Mouse (Mus musculus): Measurements from ENCODE around the gene Npm1. TPM values are rescaled to one million over a fixed set of nuclear protein-coding genes. Genes with fewer than 3 reads are reported as not detected.

The Npm1 gene
- polyA plus RNA-seq, 1 experiment from 2014 or later: 962 TPM

DNA sequence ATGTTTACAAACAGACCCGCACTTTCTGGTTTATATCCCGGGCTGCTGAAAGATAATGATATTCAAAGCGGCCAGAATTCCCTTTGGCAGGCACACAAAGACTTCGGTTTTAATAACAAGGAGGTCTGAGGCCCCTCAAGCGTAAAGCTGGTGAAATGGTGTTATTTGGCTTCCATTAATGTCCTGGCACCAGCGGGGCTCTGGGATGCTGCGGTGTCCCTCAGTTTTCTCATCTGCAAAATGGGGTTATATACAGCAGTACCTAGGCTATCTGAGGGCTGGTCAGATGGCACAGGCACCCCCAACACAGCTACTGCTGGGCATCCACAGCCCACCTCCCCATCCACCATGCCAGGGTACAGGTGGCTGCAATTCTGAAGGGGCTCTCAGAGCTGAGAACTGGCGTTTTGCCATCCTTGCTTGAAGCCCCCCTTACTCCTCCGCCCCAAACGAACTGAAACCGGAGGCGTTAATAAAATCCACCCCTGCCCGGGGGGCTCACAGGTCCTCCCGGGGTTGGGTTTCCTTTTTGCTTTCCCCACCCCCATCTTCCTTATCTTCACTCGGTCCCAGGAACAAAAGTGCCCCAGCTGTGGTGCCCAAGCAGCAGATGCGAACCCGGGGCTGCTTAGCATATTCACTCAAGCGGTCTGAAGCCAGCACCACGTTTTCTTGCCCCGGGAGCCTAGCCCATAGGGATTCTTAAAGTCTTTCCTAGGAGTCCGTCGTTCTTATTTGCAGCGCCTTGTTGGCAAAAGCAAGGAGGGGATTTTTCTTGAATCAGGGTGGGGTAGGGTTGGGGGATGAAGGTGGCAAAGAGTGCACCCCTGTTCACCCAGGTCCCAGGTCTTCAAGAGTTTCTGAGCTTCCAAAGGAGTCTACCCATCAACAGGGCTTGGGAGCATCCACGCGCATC, 32.8 kb upstream of the Npm1 start:
- Histone ChIP-seq H3K27me3 (ENCODE audit: control insufficient read depth, insufficient read depth, low read length) (peaks cover 84% of the 10 kb centered on the region), H3K4me1 (replicated peaks; ENCODE audit: control insufficient read depth, insufficient read depth, low read length) (peaks cover 8% of the 10 kb centered on the region), H3K27ac (ENCODE audit: low read depth, low read length) (no peak overlapping the region), H3K9ac (ENCODE audit: low read depth, low read length) (no peak overlapping the region), H3K4me2 (replicated peaks; ENCODE audit: low read depth, low read length) (no peak overlapping the region), H3K4me3 (ENCODE audit: low read depth, low read length) (no peak overlapping the region), H3K36me3 (ENCODE audit: control insufficient read depth, insufficient read depth, low read length) (no peaks in the 10 kb centered on the region), H3K9me3 (ENCODE audit: control insufficient read depth, low read length) (no peaks in the 10 kb centered on the region)
- ATAC-seq (ENCODE audit: low FRiP score) (peak; percentile 39; the same call in 1 of the 2 replicates), DNase-seq (ENCODE audit: low spot score) (peak; percentile 58)
- WGBS: 3% methylated on average over 25 of the region's 25 CpGs

DNA sequence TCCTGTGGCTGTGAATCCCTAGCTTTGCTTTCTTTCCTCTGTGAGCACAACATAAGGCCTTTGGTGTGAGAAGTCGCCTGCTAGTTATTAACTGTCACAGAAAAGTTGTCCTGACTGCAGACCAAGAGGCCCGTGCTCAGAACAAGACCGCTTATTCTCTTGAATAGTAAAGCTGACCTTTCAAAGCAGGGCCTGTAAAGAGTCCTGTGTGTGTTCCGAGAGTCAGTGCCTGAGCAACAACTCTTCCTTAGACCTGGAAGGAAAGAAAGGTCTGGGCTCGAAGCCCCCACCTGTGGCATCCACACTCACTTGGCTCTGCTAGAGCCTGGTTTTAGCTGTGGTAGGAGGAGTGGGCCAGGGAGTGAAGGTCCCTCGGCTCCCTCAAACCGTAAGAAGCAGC, 32.1 kb upstream of the Npm1 start:
- peak; percentile 38 for DNase-seq (ENCODE audit: low spot score)
- WGBS: 14% methylated on average over 7 of the region's 7 CpGs
- Histone ChIP-seq H3K9me3 (ENCODE audit: control insufficient read depth, low read length) (no peaks in the 10 kb centered on the region), H3K4me2 (replicated peaks; ENCODE audit: low read depth, low read length) (no peak overlapping the region), H3K4me1 (replicated peaks; ENCODE audit: control insufficient read depth, insufficient read depth, low read length) (peaks cover 1% of the 10 kb centered on the region), H3K36me3 (ENCODE audit: control insufficient read depth, insufficient read depth, low read length) (no peaks in the 10 kb centered on the region), H3K9ac (ENCODE audit: low read depth, low read length) (no peak overlapping the region), H3K4me3 (ENCODE audit: low read depth, low read length) (no peak overlapping the region), H3K27me3 (ENCODE audit: control insufficient read depth, insufficient read depth, low read length) (peaks cover 78% of the 10 kb centered on the region), H3K27ac (ENCODE audit: low read depth, low read length) (no peak overlapping the region)
- ATAC-seq (ENCODE audit: low FRiP score): no peak

DNA sequence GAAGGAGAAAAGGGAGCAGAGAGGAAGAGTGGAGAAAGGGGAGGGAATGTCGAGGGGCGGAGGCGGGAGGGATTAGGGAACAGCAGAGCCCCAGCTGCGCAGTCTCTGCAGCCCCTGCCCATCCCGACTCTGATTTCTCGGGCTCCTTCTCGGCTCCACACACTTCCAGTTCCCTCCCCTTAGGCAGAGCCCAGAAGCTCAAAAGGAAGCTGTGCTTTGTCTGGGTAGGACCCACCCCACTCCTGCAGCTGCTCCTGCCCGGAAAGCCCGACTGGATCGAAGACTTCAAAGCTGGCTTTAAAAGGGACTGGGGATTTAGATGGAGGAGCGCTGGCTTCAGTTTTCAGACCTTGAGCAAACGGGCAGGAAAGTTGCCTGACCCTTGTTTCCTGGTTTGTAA, 30.7 kb upstream of the Npm1 start:
- Histone ChIP-seq H3K4me3 (ENCODE audit: low read depth, low read length) (no peak overlapping the region), H3K9me3 (ENCODE audit: control insufficient read depth, low read length) (no peaks in the 10 kb centered on the region), H3K27ac (ENCODE audit: low read depth, low read length) (no peak overlapping the region), H3K27me3 (ENCODE audit: control insufficient read depth, insufficient read depth, low read length) (peaks cover 66% of the 10 kb centered on the region), H3K9ac (ENCODE audit: low read depth, low read length) (no peak overlapping the region), H3K36me3 (ENCODE audit: control insufficient read depth, insufficient read depth, low read length) (no peaks in the 10 kb centered on the region), H3K4me1 (replicated peaks; ENCODE audit: control insufficient read depth, insufficient read depth, low read length) (no peaks in the 10 kb centered on the region; the same call in 1 of the 2 replicates), H3K4me2 (replicated peaks; ENCODE audit: low read depth, low read length) (no peak overlapping the region)
- DNase-seq (ENCODE audit: low spot score) (peak; percentile 54), ATAC-seq (ENCODE audit: low FRiP score) (peak; percentile 41; the same call in 1 of the 2 replicates)
- 4% methylated on average over 12 of the region's 12 CpGs for WGBS

DNA sequence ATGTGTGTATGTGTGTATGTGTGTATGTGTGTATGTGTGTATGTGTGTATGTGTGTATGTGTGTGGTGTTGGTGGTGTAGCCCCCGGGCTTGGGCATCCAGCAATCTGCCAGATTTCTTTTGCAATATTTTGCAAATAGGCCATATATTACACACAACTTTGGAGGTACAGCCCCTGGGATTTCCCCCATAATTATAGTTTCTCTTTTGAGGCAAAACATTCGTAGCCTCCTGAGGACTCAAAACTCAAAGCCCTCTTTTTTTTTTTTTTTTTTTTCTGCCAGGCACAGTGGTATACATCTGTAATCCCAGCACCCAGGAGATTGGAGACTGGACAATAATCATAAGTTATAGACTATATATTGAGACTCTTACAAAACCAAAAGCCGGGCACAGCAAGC, 18.8 kb upstream of the Npm1 start:
- Histone ChIP-seq H3K36me3 (ENCODE audit: control insufficient read depth, insufficient read depth, low read length) (no peaks in the 10 kb centered on the region), H3K9ac (ENCODE audit: low read depth, low read length) (no peak overlapping the region), H3K27ac (ENCODE audit: low read depth, low read length) (no peak overlapping the region), H3K27me3 (ENCODE audit: control insufficient read depth, insufficient read depth, low read length) (peaks cover 5% of the 10 kb centered on the region; the same call in 1 of the 2 replicates), H3K4me3 (ENCODE audit: low read depth, low read length) (no peak overlapping the region), H3K9me3 (ENCODE audit: control insufficient read depth, low read length) (no peaks in the 10 kb centered on the region), H3K4me1 (replicated peaks; ENCODE audit: control insufficient read depth, insufficient read depth, low read length) (0 out of 2 replicates have a peak, but pooled peaks cover 2% of the 10 kb centered on the region), H3K4me2 (replicated peaks; ENCODE audit: low read depth, low read length) (no peak overlapping the region)
- DNase-seq (ENCODE audit: low spot score) (no peak), ATAC-seq (ENCODE audit: low FRiP score) (no peak)
- WGBS: 72% methylated on average over 3 of the region's 3 CpGs

DNA sequence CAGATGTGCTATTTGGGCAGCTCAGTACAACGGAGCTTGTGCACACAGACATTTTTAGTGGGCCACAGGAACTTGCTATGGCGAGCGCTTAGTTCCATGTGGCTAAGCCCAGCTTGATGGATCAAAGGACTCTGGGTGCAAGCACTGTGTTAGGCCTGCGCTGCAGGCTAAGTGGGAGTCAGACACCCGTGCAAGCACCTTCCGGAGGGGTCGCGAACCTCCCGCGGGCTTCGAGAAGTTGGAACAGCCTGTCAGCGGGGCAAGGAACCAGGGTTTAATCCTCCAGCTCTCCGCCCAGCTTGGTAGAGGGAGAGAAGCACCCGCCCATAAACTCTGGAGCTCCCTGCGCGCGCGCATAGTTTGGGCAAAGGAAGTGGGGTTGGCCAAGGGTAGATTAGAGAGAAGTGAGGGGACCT, 17.7 kb upstream of the Npm1 start:
- no peaks in the 10 kb centered on the region for H3K36me3 ChIP-seq (ENCODE audit: control insufficient read depth, insufficient read depth, low read length)
- WGBS: 3% methylated on average over 18 of the region's 18 CpGs
- H3K4me3 ChIP-seq (ENCODE audit: low read depth, low read length): no peak overlapping the region
- 0 out of 2 replicates have a peak, but pooled peaks cover 2% of the 10 kb centered on the region for H3K4me1 ChIP-seq (replicated peaks; ENCODE audit: control insufficient read depth, insufficient read depth, low read length)
- H3K9me3 ChIP-seq (ENCODE audit: control insufficient read depth, low read length): no peaks in the 10 kb centered on the region
- ATAC-seq (ENCODE audit: low FRiP score) (peak; percentile 40; the same call in 1 of the 2 replicates), DNase-seq (ENCODE audit: low spot score) (peak; percentile 45)
- H3K27me3 ChIP-seq (ENCODE audit: control insufficient read depth, insufficient read depth, low read length): peaks cover 5% of the 10 kb centered on the region; the same call in 1 of the 2 replicates
- no peak overlapping the region for H3K9ac ChIP-seq (ENCODE audit: low read depth, low read length)
- no peak overlapping the region for H3K27ac ChIP-seq (ENCODE audit: low read depth, low read length)
- peak overlapping the region; percentile 27 for H3K4me2 ChIP-seq (replicated peaks; ENCODE audit: low read depth, low read length)

DNA sequence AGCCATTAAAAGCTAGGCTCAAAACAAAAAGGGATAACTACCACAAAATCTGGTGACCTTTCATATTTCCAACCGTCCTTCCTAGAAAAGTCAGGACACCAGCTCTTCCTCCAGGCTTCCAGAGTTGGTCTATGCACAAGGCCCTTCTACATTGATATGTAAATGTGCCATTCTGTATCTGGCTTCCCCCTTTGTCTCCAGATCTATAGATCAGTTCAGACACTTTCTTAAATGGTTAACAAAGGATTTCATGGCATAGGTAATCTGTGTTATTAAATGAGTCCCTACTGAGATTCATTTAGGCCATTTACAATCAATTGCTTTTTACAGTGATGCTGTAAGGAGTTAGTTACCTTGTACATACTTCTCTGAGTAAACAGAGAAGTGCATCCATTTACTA, 16.8 kb upstream of the Npm1 start:
- ATAC-seq (ENCODE audit: low FRiP score): no peak
- Histone ChIP-seq H3K9ac (ENCODE audit: low read depth, low read length) (no peak overlapping the region), H3K4me1 (replicated peaks; ENCODE audit: control insufficient read depth, insufficient read depth, low read length) (0 out of 2 replicates have a peak, but pooled peaks cover 2% of the 10 kb centered on the region), H3K4me3 (ENCODE audit: low read depth, low read length) (no peak overlapping the region), H3K27ac (ENCODE audit: low read depth, low read length) (no peak overlapping the region), H3K36me3 (ENCODE audit: control insufficient read depth, insufficient read depth, low read length) (no peaks in the 10 kb centered on the region), H3K27me3 (ENCODE audit: control insufficient read depth, insufficient read depth, low read length) (peaks cover 5% of the 10 kb centered on the region; the same call in 1 of the 2 replicates), H3K4me2 (replicated peaks; ENCODE audit: low read depth, low read length) (no peak overlapping the region), H3K9me3 (ENCODE audit: control insufficient read depth, low read length) (no peaks in the 10 kb centered on the region)
- WGBS: 21% methylated on average over 1 of the region's 1 CpGs
- no peak for DNase-seq (ENCODE audit: low spot score)

DNA sequence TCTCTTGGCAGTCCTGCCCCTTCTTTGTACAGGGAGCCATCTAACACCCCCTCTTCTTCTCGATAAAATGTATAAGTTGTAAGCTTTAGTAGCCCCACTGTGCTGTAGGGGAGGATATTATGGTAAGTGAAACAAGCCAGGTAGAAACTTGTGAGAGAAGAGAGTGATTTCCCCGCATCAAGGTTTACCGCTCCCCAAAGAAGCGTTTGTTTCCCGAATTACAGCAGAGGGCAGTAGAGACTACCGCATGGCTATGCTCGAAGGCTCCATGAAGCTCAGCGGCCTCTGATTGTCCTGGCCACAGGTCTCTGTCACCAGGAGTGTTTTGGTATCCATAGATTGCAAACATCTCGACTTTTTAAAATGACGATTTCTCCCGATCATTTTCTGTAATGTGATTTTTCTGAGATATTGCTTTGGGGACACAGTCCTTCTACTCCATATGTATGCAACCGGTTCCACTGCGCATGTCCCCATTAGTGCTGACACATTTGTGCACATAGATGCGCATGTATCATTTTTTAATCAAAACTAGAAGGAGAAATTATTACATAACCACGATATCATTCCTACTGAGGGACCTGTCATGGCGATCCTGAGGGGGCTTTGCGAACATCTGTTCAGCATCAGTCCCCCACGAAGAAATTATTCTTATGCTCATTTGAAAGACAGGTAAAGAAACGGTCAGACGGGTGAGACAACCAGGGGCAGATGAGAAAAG, 13.7 kb upstream of the Npm1 start:
- peak; percentile 72 for DNase-seq (ENCODE audit: low spot score)
- H3K27me3 ChIP-seq (ENCODE audit: control insufficient read depth, insufficient read depth, low read length): peaks cover 5% of the 10 kb centered on the region; the same call in 1 of the 2 replicates
- no peaks in the 10 kb centered on the region for H3K9me3 ChIP-seq (ENCODE audit: control insufficient read depth, low read length)
- 0 out of 2 replicates have a peak, but pooled peaks cover 2% of the 10 kb centered on the region for H3K4me1 ChIP-seq (replicated peaks; ENCODE audit: control insufficient read depth, insufficient read depth, low read length)
- H3K27ac ChIP-seq (ENCODE audit: low read depth, low read length): no peak overlapping the region
- H3K4me3 ChIP-seq (ENCODE audit: low read depth, low read length): no peak overlapping the region
- ATAC-seq (ENCODE audit: low FRiP score): peak; percentile 57; the same call in 1 of the 2 replicates
- no peaks in the 10 kb centered on the region for H3K36me3 ChIP-seq (ENCODE audit: control insufficient read depth, insufficient read depth, low read length)
- no peak overlapping the region for H3K9ac ChIP-seq (ENCODE audit: low read depth, low read length)
- 30% methylated on average over 20 of the region's 20 CpGs for WGBS
- H3K4me2 ChIP-seq (replicated peaks; ENCODE audit: low read depth, low read length): no peak overlapping the region

DNA sequence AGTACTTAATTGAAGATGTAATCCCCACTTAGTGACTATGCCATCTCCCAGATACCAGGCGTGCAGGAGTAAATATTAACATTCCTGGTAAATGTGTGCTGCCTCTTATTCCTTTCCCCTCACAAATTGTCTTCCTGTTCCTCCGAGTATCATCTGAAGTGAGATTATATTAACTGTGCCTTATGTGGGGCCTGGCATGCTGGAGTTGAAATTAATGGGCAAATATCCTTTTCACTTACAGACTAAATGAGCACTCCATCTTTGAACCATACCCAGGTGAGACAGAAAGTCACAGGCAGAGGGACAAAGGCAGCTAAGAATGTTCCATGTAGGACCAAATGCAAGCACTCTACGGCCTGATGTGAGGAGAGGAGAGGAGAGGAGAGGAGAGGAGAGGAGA, 12.8 kb upstream of the Npm1 start:
- Histone ChIP-seq H3K4me2 (replicated peaks; ENCODE audit: low read depth, low read length) (no peak overlapping the region), H3K4me3 (ENCODE audit: low read depth, low read length) (no peak overlapping the region), H3K36me3 (ENCODE audit: control insufficient read depth, insufficient read depth, low read length) (no peaks in the 10 kb centered on the region), H3K4me1 (replicated peaks; ENCODE audit: control insufficient read depth, insufficient read depth, low read length) (no peaks in the 10 kb centered on the region), H3K27me3 (ENCODE audit: control insufficient read depth, insufficient read depth, low read length) (no peaks in the 10 kb centered on the region; the same call in 1 of the 2 replicates), H3K9ac (ENCODE audit: low read depth, low read length) (no peak overlapping the region), H3K27ac (ENCODE audit: low read depth, low read length) (no peak overlapping the region), H3K9me3 (ENCODE audit: control insufficient read depth, low read length) (no peaks in the 10 kb centered on the region)
- 79% methylated on average over 2 of the region's 3 CpGs for WGBS
- DNase-seq (ENCODE audit: low spot score): no peak
- no peak for ATAC-seq (ENCODE audit: low FRiP score)
